Mouse (Mus musculus) thymus, postnatal 4 days (tissue): ENCODE measurements around the gene Gm10681.
"Not testable (repeated sequence)": the region's sequence is repeated elsewhere in the genome, so short reads cannot be mapped to it uniquely, and the experiment has no call there.

ENCODE experiments used
- DNase-seq: peaks from one replicate; pipeline ENCODE4 v3.0.0; 2021

Gene Gm10681

GRCm38 (mm10) chr3:98507229-98507628 lies 81.4 kb downstream of the Gm10681 start:
- DNase-seq = not testable (repeated sequence)
